Mouse (Mus musculus): ENCODE data around the gene Gm4969. TPM values are rescaled to one million over a fixed set of nuclear protein-coding genes. Genes with fewer than 3 reads are reported as not detected.

Gm4969 gene
- polyA plus RNA-seq, 1 experiment from 2014 or later, result 2.3 TPM

DNA sequence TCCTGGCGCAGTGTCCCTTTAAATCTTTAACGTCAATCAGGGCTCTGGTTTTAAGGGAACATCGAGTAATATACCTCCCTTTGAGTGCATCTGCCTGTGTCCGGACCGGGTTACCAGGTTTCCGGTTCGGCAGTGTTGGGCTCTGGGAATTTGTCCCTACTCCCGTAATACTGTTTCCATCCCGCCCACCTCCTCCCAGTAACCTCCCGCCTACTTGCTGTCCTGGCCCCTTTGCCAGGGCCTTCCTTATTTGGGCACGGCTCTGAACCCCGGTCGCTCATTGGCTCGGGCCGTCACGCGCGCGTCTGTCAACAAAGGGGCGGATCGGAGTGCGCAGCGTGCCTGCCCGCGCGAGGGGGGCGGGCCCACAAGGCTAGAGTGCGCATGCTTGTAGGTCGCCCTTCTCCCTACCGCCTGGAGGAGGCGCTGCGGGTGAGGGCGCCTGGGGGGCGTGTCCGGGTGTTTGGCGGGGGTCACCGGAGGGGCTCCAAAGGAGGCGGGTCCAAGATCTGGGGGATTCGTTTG lies 13.2 kb upstream of the Gm4969 start:
- H3K4me1 ChIP-seq (replicated peaks), result peaks cover 12% of the 10 kb centered on the region; the same call in 1 of the 2 replicates
- peak overlapping the region; percentile 83 for H3K4me2 ChIP-seq (replicated peaks)
- WGBS, result under 1% methylated on average over 39 of the region's 39 CpGs
- peak overlapping the region; percentile 46 for H3K9ac ChIP-seq
- peaks cover 14% of the 10 kb centered on the region for H3K36me3 ChIP-seq
- peak overlapping the region; percentile 46 for H3K4me3 ChIP-seq (replicated peaks)
- peak overlapping the region; percentile 74 for H3K27ac ChIP-seq
- ATAC-seq, result peak; percentile 99
- no peaks in the 10 kb centered on the region for H3K9me3 ChIP-seq
- no peaks in the 10 kb centered on the region for H3K27me3 ChIP-seq (replicated peaks)

- no peak overlapping the region for H3K4me3 ChIP-seq (replicated peaks)
- no peaks in the 10 kb centered on the region for H3K9me3 ChIP-seq
- WGBS, result 27% methylated on average over 4 of the region's 4 CpGs
- peaks cover 7% of the 10 kb centered on the region; the same call in 1 of the 2 replicates for H3K36me3 ChIP-seq
- peak overlapping the region; percentile 83 for H3K4me2 ChIP-seq (replicated peaks)
- no peaks in the 10 kb centered on the region for H3K27me3 ChIP-seq (replicated peaks)
- H3K9ac ChIP-seq, result 0 out of 2 replicates have a peak overlapping the region, but pooled peaks have one; percentile 14
- peak overlapping the region; percentile 74; the same call in 1 of the 2 replicates for H3K27ac ChIP-seq
- peaks cover 12% of the 10 kb centered on the region; the same call in 1 of the 2 replicates for H3K4me1 ChIP-seq (replicated peaks)
- ATAC-seq, result 0 out of 2 replicates have a peak, but pooled peaks have one; percentile 3
Observed at GRCm38 (mm10) chr7:19130657-19131056, 12.5 kb upstream of the Gm4969 start.

DNA sequence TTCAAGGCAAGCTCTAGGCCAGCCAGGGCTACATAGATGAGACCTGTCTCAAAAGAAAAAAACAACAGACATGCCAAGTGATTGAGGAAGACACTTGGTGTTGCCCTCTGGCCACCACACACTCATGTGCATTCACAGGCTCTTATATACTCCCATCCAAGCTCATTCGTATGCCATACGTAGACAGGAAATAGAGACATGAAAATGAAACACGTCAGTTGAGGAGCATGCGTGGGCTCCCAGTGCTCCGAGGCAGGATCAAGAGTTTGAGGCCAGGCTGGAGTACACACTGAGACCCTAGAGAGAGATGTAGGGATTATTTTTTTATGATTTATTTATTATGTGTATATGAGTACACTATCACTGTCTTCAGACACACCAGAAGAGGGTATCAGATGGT lies 11.2 kb upstream of the Gm4969 start:
- WGBS, result 87% methylated on average over 5 of the region's 5 CpGs
- ATAC-seq, result no peak
- no peak overlapping the region for H3K4me2 ChIP-seq (replicated peaks)
- H3K27ac ChIP-seq, result no peak overlapping the region
- H3K4me1 ChIP-seq (replicated peaks), result peaks cover 12% of the 10 kb centered on the region; the same call in 1 of the 2 replicates
- no peak overlapping the region for H3K4me3 ChIP-seq (replicated peaks)
- H3K9ac ChIP-seq, result no peak overlapping the region
- H3K36me3 ChIP-seq, result no peaks in the 10 kb centered on the region
- H3K27me3 ChIP-seq (replicated peaks), result no peaks in the 10 kb centered on the region
- no peaks in the 10 kb centered on the region for H3K9me3 ChIP-seq

GRCm38 (mm10) chr7:19127744-19128143 lies 9.6 kb upstream of the Gm4969 start:
- Histone ChIP-seq H3K4me1 (replicated peaks) (peaks cover 12% of the 10 kb centered on the region; the same call in 1 of the 2 replicates), H3K9me3 (no peaks in the 10 kb centered on the region), H3K27ac (no peak overlapping the region), H3K36me3 (no peaks in the 10 kb centered on the region), H3K27me3 (replicated peaks) (no peaks in the 10 kb centered on the region), H3K9ac (no peak overlapping the region), H3K4me2 (replicated peaks) (no peak overlapping the region), H3K4me3 (replicated peaks) (no peak overlapping the region)
- WGBS, result 75% methylated on average over 5 of the region's 5 CpGs
- ATAC-seq, result no peak

- no peaks in the 10 kb centered on the region for H3K36me3 ChIP-seq
- no peaks in the 10 kb centered on the region for H3K9me3 ChIP-seq
- no peak overlapping the region for H3K4me2 ChIP-seq (replicated peaks)
- H3K27ac ChIP-seq, result no peak overlapping the region
- no peaks in the 10 kb centered on the region for H3K4me1 ChIP-seq (replicated peaks)
- no peak overlapping the region for H3K4me3 ChIP-seq (replicated peaks)
- ATAC-seq, result no peak
- no peaks in the 10 kb centered on the region for H3K27me3 ChIP-seq (replicated peaks)
- H3K9ac ChIP-seq, result no peak overlapping the region
- 86% methylated on average over 6 of the region's 6 CpGs for WGBS
Observed at GRCm38 (mm10) chr7:19124713-19125112, 6.5 kb upstream of the Gm4969 start.

DNA sequence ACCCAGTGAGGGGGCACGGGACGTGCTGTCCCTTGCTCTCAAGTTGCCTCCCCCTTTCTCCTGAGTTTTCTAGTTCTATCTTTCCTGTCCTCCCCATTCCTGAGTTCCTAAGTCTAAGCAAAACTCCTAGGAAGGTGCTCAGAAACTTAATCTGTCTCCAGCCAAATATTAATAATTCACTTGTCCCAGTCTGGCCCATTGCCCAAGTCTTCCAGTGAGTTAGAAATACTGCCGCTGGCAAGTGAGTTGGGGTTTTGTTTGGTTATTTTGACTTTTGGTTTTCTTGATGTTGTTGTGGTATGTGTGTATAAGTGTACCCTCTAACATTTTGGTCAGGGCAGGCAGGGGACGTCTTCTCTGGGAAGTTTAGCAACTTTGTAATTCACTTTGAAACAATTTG lies 3.5 kb upstream of the Gm4969 start:
- no peaks in the 10 kb centered on the region for H3K36me3 ChIP-seq
- no peak for ATAC-seq
- H3K4me1 ChIP-seq (replicated peaks), result peaks cover 6% of the 10 kb centered on the region
- no peak overlapping the region for H3K9ac ChIP-seq
- H3K9me3 ChIP-seq, result no peaks in the 10 kb centered on the region
- no peak overlapping the region for H3K4me2 ChIP-seq (replicated peaks)
- H3K27me3 ChIP-seq (replicated peaks), result no peaks in the 10 kb centered on the region
- H3K4me3 ChIP-seq (replicated peaks), result no peak overlapping the region
- WGBS, result 79% methylated on average over 4 of the region's 4 CpGs
- no peak overlapping the region for H3K27ac ChIP-seq

DNA sequence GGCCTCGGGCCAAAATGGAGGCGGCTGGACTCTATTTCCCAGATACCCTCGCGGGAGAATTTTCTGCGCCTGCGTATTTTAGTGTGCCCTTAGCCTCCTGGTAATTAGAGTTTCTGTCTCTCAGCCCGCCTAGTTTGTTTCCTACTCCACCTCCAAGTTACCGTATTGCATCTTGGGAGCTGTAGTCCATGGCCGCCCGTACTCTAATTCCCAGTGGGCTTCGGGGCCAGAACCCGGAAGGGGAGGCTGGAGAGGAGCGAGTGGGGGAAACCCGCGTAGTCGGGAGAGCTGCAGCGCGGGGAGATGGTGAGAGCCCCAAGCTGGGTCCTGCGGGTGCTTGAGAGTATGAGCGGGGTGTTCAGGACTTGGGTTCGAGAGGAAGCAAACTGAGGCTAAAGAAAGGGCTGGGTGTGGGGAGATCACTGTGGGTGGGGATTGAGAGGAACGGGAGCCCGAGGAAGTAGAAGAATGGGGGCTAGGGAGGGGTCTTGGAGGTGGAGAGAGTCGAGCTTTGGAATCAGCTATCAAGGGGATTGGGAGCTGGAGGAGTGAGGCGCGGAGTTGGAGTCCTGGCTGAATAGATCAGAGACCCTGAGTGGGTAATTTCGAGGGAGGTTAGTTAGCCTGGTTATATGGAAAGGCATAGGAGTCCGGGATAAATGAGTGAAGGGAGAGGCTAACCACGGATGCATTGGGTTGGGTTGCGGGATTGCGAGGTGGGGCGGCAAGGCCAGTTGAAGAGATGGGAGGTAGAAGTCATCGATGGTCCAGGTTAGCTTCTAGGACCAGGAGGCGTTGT lies 1.7 kb upstream of the Gm4969 start, which contains the start of gene Fbxo46:
Gene Fbxo46 (plus strand): TSS at position 229 of the 799 bp plus-strand sequence.
- H3K9me3 ChIP-seq, result no peaks in the 10 kb centered on the region
- no peaks in the 10 kb centered on the region for H3K27me3 ChIP-seq (replicated peaks)
- no peak within 1 kb of the TSS for H3K27ac ChIP-seq
- H3K36me3 ChIP-seq, result no peaks in the 10 kb centered on the region
- WGBS, result 2% methylated on average over 34 of the region's 34 CpGs
- peaks cover 6% of the 10 kb centered on the region for H3K4me1 ChIP-seq (replicated peaks)
- peak within 1 kb of the TSS; percentile 67 for H3K4me3 ChIP-seq (replicated peaks)
- H3K4me2 ChIP-seq (replicated peaks), result peak within 1 kb of the TSS; percentile 76
- peak; percentile 97 for ATAC-seq
- H3K9ac ChIP-seq, result peak within 1 kb of the TSS; percentile 73

- H3K4me1 ChIP-seq (replicated peaks), result peaks cover 6% of the 10 kb centered on the region
- H3K27ac ChIP-seq, result no peak overlapping the region
- ATAC-seq, result peak; percentile 26
- WGBS, result 93% methylated on average over 8 of the region's 8 CpGs
- H3K9me3 ChIP-seq, result no peaks in the 10 kb centered on the region
- no peaks in the 10 kb centered on the region for H3K36me3 ChIP-seq
- H3K27me3 ChIP-seq (replicated peaks), result no peaks in the 10 kb centered on the region
- no peak overlapping the region; the same call in 1 of the 2 replicates for H3K4me2 ChIP-seq (replicated peaks)
- H3K9ac ChIP-seq, result no peak overlapping the region
- H3K4me3 ChIP-seq (replicated peaks), result no peak overlapping the region
Observed at GRCm38 (mm10) chr7:19119083-19119482, 915 bp upstream of the Gm4969 start.

GRCm38 (mm10) chr7:19109565-19109964 lies 8.6 kb downstream of the Gm4969 start:
- no peaks in the 10 kb centered on the region for H3K36me3 ChIP-seq
- WGBS, result 89% methylated on average over 1 of the region's 1 CpGs
- H3K27ac ChIP-seq, result no peak overlapping the region
- H3K4me3 ChIP-seq (replicated peaks), result no peak overlapping the region
- no peak overlapping the region for H3K9ac ChIP-seq
- no peaks in the 10 kb centered on the region for H3K27me3 ChIP-seq (replicated peaks)
- no peaks in the 10 kb centered on the region for H3K9me3 ChIP-seq
- ATAC-seq, result no peak
- H3K4me2 ChIP-seq (replicated peaks), result no peak overlapping the region
- H3K4me1 ChIP-seq (replicated peaks), result no peaks in the 10 kb centered on the region

- 46% methylated on average over 3 of the region's 3 CpGs for WGBS
- Histone ChIP-seq H3K36me3 (0 out of 2 replicates have a peak, but pooled peaks cover 2% of the 10 kb centered on the region), H3K9me3 (no peaks in the 10 kb centered on the region), H3K4me1 (replicated peaks) (no peaks in the 10 kb centered on the region), H3K4me2 (replicated peaks) (no peak overlapping the region), H3K27me3 (replicated peaks) (no peaks in the 10 kb centered on the region), H3K9ac (no peak overlapping the region), H3K27ac (no peak overlapping the region), H3K4me3 (replicated peaks) (no peak overlapping the region)
- no peak for ATAC-seq
Observed at GRCm38 (mm10) chr7:19107436-19107835, 10.7 kb downstream of the Gm4969 start.

- Histone ChIP-seq H3K36me3 (0 out of 2 replicates have a peak, but pooled peaks cover 2% of the 10 kb centered on the region), H3K9me3 (no peaks in the 10 kb centered on the region), H3K27me3 (replicated peaks) (no peaks in the 10 kb centered on the region), H3K4me3 (replicated peaks) (no peak overlapping the region), H3K4me2 (replicated peaks) (no peak overlapping the region), H3K9ac (no peak overlapping the region), H3K4me1 (replicated peaks) (no peaks in the 10 kb centered on the region), H3K27ac (no peak overlapping the region)
- no peak for ATAC-seq
- WGBS, result 81% methylated on average over 2 of the region's 2 CpGs
Observed at GRCm38 (mm10) chr7:19104486-19104885, 13.7 kb downstream of the Gm4969 start.

DNA sequence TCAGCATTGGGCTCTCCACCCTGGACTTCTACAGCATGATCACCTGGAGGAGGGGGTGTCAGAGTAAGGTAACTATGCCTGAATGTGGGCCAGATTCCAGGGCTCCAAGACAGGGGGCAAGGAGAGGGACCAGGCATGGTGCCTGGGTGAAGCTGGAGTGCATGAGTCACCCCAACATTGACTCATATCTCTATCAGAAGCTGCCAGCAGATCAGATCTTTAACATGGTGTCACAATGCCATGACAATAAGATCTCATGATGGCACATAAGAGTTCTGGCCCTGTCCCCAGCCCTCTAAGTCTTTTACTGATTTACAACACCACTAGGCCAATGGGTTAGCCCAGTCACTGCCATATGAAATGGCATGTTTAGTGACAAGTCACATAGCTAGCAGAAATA lies 14.4 kb downstream of the Gm4969 start:
- Histone ChIP-seq H3K4me1 (replicated peaks) (no peaks in the 10 kb centered on the region), H3K36me3 (0 out of 2 replicates have a peak, but pooled peaks cover 2% of the 10 kb centered on the region), H3K27ac (no peak overlapping the region), H3K27me3 (replicated peaks) (no peaks in the 10 kb centered on the region), H3K9me3 (no peaks in the 10 kb centered on the region), H3K9ac (no peak overlapping the region), H3K4me3 (replicated peaks) (no peak overlapping the region), H3K4me2 (replicated peaks) (no peak overlapping the region)
- no peak for ATAC-seq
